Mouse (Mus musculus): Measurements from ENCODE around the gene Btbd18. TPM values are rescaled to one million over a fixed set of nuclear protein-coding genes. Genes with fewer than 3 reads are reported as not detected.

The Btbd18 gene
- not detected for polyA plus RNA-seq (2014; fragmentation: Illumina TruSeq; extraction: RNeasy Lipid Tissue Mini Kit (QIAGEN cat#74804); ENCODE audit: low read depth, low replicate concordance)

DNA sequence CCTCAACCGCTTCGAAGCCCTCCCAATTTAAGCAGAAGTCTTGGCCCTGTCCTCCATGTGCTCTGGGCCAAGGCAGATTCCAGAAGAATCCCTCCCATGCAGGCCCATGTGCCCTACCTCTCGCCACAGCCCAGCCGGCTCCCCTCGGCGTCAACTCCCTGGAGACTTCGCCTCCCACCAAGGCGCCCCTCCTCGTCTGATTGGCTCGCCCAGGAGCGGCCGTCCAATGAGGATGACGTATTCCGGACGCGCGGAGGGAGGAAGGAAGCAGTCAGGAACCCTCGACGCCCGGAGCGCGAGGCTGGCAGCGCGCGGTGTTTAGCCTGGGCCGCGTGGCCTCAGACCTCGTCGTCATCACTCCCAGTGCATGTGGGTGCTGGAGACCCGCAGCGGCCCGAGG, at the start of gene Btbd18:
Btbd18 (plus strand) TSS at position 274 of the 400 bp plus-strand sequence.

DNA sequence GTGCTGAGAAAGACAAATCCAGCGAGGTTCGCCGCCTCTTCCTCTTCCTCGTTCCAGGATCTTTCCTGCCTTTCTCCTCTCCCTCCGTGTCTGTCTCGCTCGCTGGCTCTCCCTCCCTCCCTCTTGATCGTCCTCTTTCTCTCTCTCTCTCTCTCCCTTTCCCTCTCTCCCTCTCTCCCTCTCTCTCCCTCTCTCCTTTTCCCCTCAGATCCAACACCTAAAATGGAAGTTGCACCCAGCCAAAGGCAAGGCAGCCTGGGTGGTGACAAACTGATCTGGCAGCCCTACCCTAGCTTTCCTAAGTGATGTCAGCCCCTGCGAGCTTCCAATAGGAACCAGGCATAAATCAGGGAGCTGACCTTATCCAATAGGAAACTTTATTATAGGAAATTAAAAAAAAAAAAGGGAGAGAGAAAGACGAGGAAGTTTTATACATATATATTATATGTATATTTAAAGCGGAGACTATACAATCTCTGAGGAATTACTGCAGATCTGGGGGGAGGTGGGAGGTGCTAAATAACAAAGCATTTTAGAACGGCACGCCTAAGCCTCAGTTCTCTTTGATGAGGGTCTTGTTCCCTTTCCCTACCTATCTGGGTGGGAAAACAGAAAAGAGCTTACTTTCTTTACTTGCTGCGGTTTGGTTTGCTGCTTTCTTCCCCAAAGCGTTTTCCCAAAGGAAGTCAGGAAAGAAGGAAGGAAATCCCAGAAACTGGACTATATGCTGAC, 8.2 kb upstream of the Btbd18 start, which contains the start of gene Ctnnd1:
Ctnnd1 (minus strand) TSS at position 302 of the 732 bp plus-strand sequence.

DNA sequence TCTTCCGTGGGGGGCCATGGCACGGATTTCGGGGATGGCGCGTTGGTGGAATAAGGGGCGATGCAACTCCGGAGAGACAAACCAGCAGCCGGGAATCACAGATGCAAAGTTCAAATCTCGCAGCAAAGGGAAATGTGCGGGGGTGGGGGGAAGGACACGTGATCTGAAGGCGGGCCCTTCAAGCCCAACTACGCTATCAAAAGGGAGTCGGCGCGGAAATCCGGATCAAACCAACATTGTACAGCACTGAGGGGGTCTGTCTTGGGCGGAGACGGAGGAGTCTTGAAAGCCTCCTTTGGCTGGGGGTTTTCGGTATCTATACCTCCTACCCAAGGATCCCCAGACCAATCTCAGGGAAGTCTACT, 11.7 kb downstream of the Btbd18 start, which contains the start of gene Selenoh:
Selenoh (minus strand) TSS at position 202 of the 365 bp plus-strand sequence.

DNA sequence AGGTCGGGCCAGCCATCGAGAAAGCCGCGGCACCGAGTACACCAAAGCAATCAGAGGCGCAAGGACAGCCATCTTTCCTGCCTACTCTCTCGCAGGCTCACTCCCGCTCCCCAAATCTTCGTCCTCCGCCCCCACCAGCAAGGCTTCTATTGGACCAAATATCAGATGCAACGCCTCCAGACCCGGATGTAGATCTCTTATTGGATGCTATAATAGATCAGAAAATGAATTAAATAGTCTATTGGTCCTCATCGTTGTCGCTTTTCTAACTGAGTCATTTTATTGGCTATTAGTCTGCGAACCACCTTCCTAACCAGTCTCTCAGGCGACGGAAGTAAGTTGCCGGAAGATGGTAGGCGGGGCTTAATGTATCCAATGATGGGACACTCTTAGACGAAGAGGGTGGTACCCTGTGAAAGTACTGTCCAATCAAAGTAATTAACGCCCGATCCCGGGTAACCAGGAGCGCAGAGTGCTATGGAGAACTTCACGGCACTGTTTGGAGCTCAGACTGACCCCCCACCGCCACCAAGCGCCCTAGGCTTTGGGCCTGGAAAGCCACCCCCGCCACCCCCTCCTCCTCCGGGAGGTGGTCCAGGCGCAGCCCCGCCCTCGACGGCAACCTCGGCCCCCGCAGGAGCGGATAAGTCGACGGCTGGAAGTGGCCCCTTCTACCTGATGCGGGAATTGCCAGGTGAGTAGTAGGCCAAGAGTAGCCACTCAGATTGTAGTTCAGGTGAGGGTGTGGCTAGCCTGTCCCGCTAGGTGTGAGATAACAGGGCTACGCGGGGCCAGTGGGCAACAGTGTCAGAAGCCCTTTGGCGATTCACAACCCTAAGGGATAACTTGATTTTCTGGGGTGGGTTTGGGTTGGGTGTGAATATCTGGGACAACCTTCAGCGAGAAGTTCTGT, 19.3 kb downstream of the Btbd18 start, which contains the start of the genes Gm28635 and Med19:
Gm28635 (minus strand) TSS at position 74 of the 913 bp plus-strand sequence.
Med19 (plus strand) TSS at position 435 of the 913 bp plus-strand sequence.

DNA sequence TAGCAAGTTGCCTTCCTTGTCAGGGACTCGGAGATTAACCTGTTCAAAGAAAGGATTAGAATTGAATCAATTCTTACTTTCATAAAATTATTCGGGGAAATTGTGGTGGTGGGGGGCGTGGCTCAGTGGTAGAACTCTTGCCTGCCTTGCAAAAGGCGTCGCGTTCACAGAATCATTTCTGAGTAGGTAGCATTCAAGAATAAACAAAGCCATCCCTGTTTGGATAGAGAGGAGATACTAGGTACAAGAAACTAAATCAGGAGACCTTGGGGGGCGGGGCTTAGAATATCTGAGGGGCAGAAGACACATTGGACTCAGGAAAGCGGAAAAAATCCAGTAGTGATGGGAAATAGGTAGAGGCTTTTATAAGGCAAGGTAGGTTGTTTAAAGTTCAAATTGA, 20.1 kb downstream of the Btbd18 start, which contains the start of gene Tmx2:
Tmx2 (minus strand) TSS at position 125 of the 400 bp plus-strand sequence.

DNA sequence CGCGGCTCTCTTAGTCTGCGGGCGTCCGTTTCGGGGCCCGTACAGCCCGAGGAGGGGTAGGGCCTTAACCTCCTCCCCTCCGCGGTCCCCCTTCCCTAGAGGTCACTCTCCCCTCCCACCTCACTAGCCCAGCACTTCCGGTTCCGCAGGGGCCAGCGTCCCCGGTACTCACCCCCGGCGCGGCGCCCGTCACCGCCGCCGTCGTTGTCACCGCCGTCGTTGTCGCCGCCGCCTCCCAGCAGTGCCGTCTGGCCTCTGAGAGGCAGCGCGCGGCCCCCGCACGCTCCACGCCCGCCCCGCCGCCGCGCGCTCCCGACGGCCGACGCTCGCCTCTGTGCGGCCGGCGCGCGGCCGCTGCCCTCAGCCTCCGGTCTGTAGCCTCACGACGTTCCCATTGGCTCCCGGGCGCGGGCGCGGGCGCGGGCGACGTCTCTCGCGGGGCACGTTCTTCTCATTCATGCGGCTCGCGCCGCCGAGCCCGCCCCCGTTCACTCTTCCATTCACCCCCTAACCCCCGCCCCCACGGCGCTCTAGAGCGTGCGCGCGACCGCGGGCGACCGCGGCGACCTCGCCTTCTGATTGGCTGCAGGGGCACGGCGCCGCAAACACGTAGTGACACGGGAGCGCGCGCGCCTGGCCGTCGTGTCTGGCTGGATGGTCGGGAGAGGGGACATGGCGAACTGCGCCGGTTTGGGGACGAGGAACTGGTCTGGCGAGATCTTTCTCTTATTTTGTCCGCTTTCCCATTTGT, 56.1 kb downstream of the Btbd18 start, which contains the start of gene Zdhhc5:
Zdhhc5 (minus strand) TSS at position 370 of the 751 bp plus-strand sequence.

Other genes with a start within 250 kb of the Btbd18 start
- 106 TPM for gene Calcrl, start 233.7 kb upstream of the Btbd18 start, polyA plus RNA-seq (2014; fragmentation: Illumina TruSeq; extraction: RNeasy Lipid Tissue Mini Kit (QIAGEN cat#74804); ENCODE audit: low read depth, low replicate concordance)
- gene Tfpi, start 182.3 kb upstream of the Btbd18 start, polyA plus RNA-seq (2014; fragmentation: Illumina TruSeq; extraction: RNeasy Lipid Tissue Mini Kit (QIAGEN cat#74804); ENCODE audit: low read depth, low replicate concordance): 181 TPM
- 246 TPM for gene Ctnnd1, start 8.3 kb upstream of the Btbd18 start, polyA plus RNA-seq (2014; fragmentation: Illumina TruSeq; extraction: RNeasy Lipid Tissue Mini Kit (QIAGEN cat#74804); ENCODE audit: low read depth, low replicate concordance)
- 14.6 TPM for gene Selenoh, start 11.7 kb downstream of the Btbd18 start, polyA plus RNA-seq (2014; fragmentation: Illumina TruSeq; extraction: RNeasy Lipid Tissue Mini Kit (QIAGEN cat#74804); ENCODE audit: low read depth, low replicate concordance)
- gene Gm28635, start 19.0 kb downstream of the Btbd18 start, polyA plus RNA-seq (2014; fragmentation: Illumina TruSeq; extraction: RNeasy Lipid Tissue Mini Kit (QIAGEN cat#74804); ENCODE audit: low read depth, low replicate concordance): not detected
- 72.2 TPM for gene Med19, start 19.3 kb downstream of the Btbd18 start, polyA plus RNA-seq (2014; fragmentation: Illumina TruSeq; extraction: RNeasy Lipid Tissue Mini Kit (QIAGEN cat#74804); ENCODE audit: low read depth, low replicate concordance)
- 247 TPM for gene Tmx2, start 20.1 kb downstream of the Btbd18 start, polyA plus RNA-seq (2014; fragmentation: Illumina TruSeq; extraction: RNeasy Lipid Tissue Mini Kit (QIAGEN cat#74804); ENCODE audit: low read depth, low replicate concordance)
- 62.2 TPM for gene Zdhhc5, start 56.1 kb downstream of the Btbd18 start, polyA plus RNA-seq (2014; fragmentation: Illumina TruSeq; extraction: RNeasy Lipid Tissue Mini Kit (QIAGEN cat#74804); ENCODE audit: low read depth, low replicate concordance)
- 20.5 TPM for gene Clp1, start 68.3 kb downstream of the Btbd18 start, polyA plus RNA-seq (2014; fragmentation: Illumina TruSeq; extraction: RNeasy Lipid Tissue Mini Kit (QIAGEN cat#74804); ENCODE audit: low read depth, low replicate concordance)
- gene Ypel4, start 75.0 kb downstream of the Btbd18 start, polyA plus RNA-seq (2014; fragmentation: Illumina TruSeq; extraction: RNeasy Lipid Tissue Mini Kit (QIAGEN cat#74804); ENCODE audit: low read depth, low replicate concordance): 2.9 TPM
- not detected for gene Gm19426, start 84.6 kb downstream of the Btbd18 start, polyA plus RNA-seq (2014; fragmentation: Illumina TruSeq; extraction: RNeasy Lipid Tissue Mini Kit (QIAGEN cat#74804); ENCODE audit: low read depth, low replicate concordance)
- 25.4 TPM for gene Serping1, start 116.4 kb downstream of the Btbd18 start, polyA plus RNA-seq (2014; fragmentation: Illumina TruSeq; extraction: RNeasy Lipid Tissue Mini Kit (QIAGEN cat#74804); ENCODE audit: low read depth, low replicate concordance)
- gene Ube2l6, start 139.7 kb downstream of the Btbd18 start, polyA plus RNA-seq (2014; fragmentation: Illumina TruSeq; extraction: RNeasy Lipid Tissue Mini Kit (QIAGEN cat#74804); ENCODE audit: low read depth, low replicate concordance): 24.4 TPM
- not detected for gene Smtnl1, start 163.6 kb downstream of the Btbd18 start, polyA plus RNA-seq (2014; fragmentation: Illumina TruSeq; extraction: RNeasy Lipid Tissue Mini Kit (QIAGEN cat#74804); ENCODE audit: low read depth, low replicate concordance)
- 4.1 TPM for gene Timm10, start 167.9 kb downstream of the Btbd18 start, polyA plus RNA-seq (2014; fragmentation: Illumina TruSeq; extraction: RNeasy Lipid Tissue Mini Kit (QIAGEN cat#74804); ENCODE audit: low read depth, low replicate concordance)
- gene Slc43a1, start 179.8 kb downstream of the Btbd18 start, polyA plus RNA-seq (2014; fragmentation: Illumina TruSeq; extraction: RNeasy Lipid Tissue Mini Kit (QIAGEN cat#74804); ENCODE audit: low read depth, low replicate concordance): 3.0 TPM
- not detected for gene Rtn4rl2, start 227.6 kb downstream of the Btbd18 start, polyA plus RNA-seq (2014; fragmentation: Illumina TruSeq; extraction: RNeasy Lipid Tissue Mini Kit (QIAGEN cat#74804); ENCODE audit: low read depth, low replicate concordance)